Mouse (Mus musculus): ENCODE data around the gene Ablim2. TPM values are rescaled to one million over a fixed set of nuclear protein-coding genes. Genes with fewer than 3 reads are reported as not detected.
A peak's percentile ranks its signal among the peaks of the same experiment; 100 is the strongest.

Gene Ablim2
- polyA plus RNA-seq, 1 experiment from 2014 or later = 6.6 TPM

- ATAC-seq = no peak
- Histone ChIP-seq H3K4me3 (replicated peaks) (no peak overlapping the region), H3K9me3 (no peaks in the 10 kb centered on the region), H3K27ac (no peak overlapping the region), H3K4me1 (replicated peaks) (no peaks in the 10 kb centered on the region), H3K4me2 (replicated peaks) (no peak overlapping the region), H3K27me3 (no peaks in the 10 kb centered on the region), H3K36me3 (no peaks in the 10 kb centered on the region), H3K9ac (replicated peaks) (no peak overlapping the region)
- 88% methylated on average over 5 of the region's 5 CpGs for WGBS
Measured at GRCm38 (mm10) chr5:35803416-35803815, 45.7 kb downstream of the Ablim2 start.

- no peaks in the 10 kb centered on the region for H3K36me3 ChIP-seq
- H3K9ac ChIP-seq (replicated peaks) = no peak overlapping the region
- 88% methylated on average over 4 of the region's 4 CpGs for WGBS
- H3K4me1 ChIP-seq (replicated peaks) = no peaks in the 10 kb centered on the region
- H3K27ac ChIP-seq = no peak overlapping the region
- H3K4me3 ChIP-seq (replicated peaks) = no peak overlapping the region
- no peaks in the 10 kb centered on the region for H3K27me3 ChIP-seq
- no peak for ATAC-seq
- no peaks in the 10 kb centered on the region for H3K9me3 ChIP-seq
- no peak overlapping the region for H3K4me2 ChIP-seq (replicated peaks)
Measured at GRCm38 (mm10) chr5:35804685-35805084, 47.0 kb downstream of the Ablim2 start.

GRCm38 (mm10) chr5:35805209-35805608, 47.5 kb downstream of the Ablim2 start:
- Histone ChIP-seq H3K4me3 (replicated peaks) (no peak overlapping the region), H3K27me3 (no peaks in the 10 kb centered on the region), H3K9me3 (no peaks in the 10 kb centered on the region), H3K4me2 (replicated peaks) (no peak overlapping the region), H3K27ac (no peak overlapping the region), H3K4me1 (replicated peaks) (no peaks in the 10 kb centered on the region), H3K36me3 (no peaks in the 10 kb centered on the region), H3K9ac (replicated peaks) (no peak overlapping the region)
- no peak for ATAC-seq
- WGBS = 89% methylated on average over 3 of the region's 3 CpGs

- Histone ChIP-seq H3K4me1 (replicated peaks) (no peaks in the 10 kb centered on the region), H3K9me3 (no peaks in the 10 kb centered on the region), H3K36me3 (no peaks in the 10 kb centered on the region), H3K4me2 (replicated peaks) (no peak overlapping the region), H3K27ac (no peak overlapping the region), H3K4me3 (replicated peaks) (no peak overlapping the region), H3K27me3 (no peaks in the 10 kb centered on the region), H3K9ac (replicated peaks) (no peak overlapping the region)
- WGBS = 87% methylated on average over 8 of the region's 8 CpGs
- ATAC-seq = no peak
Measured at GRCm38 (mm10) chr5:35807018-35807417, 49.3 kb downstream of the Ablim2 start.

GRCm38 (mm10) chr5:35810526-35810925, 52.8 kb downstream of the Ablim2 start:
- no peak for ATAC-seq
- H3K36me3 ChIP-seq = no peaks in the 10 kb centered on the region
- no peak overlapping the region for H3K4me3 ChIP-seq (replicated peaks)
- H3K4me1 ChIP-seq (replicated peaks) = peaks cover 22% of the 10 kb centered on the region
- 59% methylated on average over 3 of the region's 3 CpGs for WGBS
- H3K27ac ChIP-seq = no peak overlapping the region
- H3K9me3 ChIP-seq = no peaks in the 10 kb centered on the region
- H3K9ac ChIP-seq (replicated peaks) = no peak overlapping the region
- H3K27me3 ChIP-seq = no peaks in the 10 kb centered on the region
- no peak overlapping the region for H3K4me2 ChIP-seq (replicated peaks)

- WGBS = 86% methylated on average over 13 of the region's 13 CpGs
- Histone ChIP-seq H3K27ac (no peak overlapping the region), H3K9ac (replicated peaks) (no peak overlapping the region), H3K4me1 (replicated peaks) (peaks cover 22% of the 10 kb centered on the region), H3K4me2 (replicated peaks) (no peak overlapping the region), H3K9me3 (no peaks in the 10 kb centered on the region), H3K27me3 (no peaks in the 10 kb centered on the region), H3K36me3 (no peaks in the 10 kb centered on the region), H3K4me3 (replicated peaks) (no peak overlapping the region)
- ATAC-seq = no peak
Measured at GRCm38 (mm10) chr5:35811639-35812295, 54.1 kb downstream of the Ablim2 start.

- Histone ChIP-seq H3K27me3 (no peaks in the 10 kb centered on the region), H3K4me1 (replicated peaks) (peaks cover 22% of the 10 kb centered on the region), H3K27ac (no peak overlapping the region), H3K36me3 (no peaks in the 10 kb centered on the region), H3K4me2 (replicated peaks) (no peak overlapping the region), H3K9ac (replicated peaks) (no peak overlapping the region), H3K4me3 (replicated peaks) (no peak overlapping the region), H3K9me3 (no peaks in the 10 kb centered on the region)
- 61% methylated on average over 15 of the region's 15 CpGs for WGBS
- ATAC-seq = peak; percentile 62
Measured at GRCm38 (mm10) chr5:35814334-35814941, 56.8 kb downstream of the Ablim2 start.

GRCm38 (mm10) chr5:35815051-35815450, 57.4 kb downstream of the Ablim2 start:
- H3K4me2 ChIP-seq (replicated peaks) = no peak overlapping the region
- H3K36me3 ChIP-seq = no peaks in the 10 kb centered on the region
- H3K27me3 ChIP-seq = no peaks in the 10 kb centered on the region
- H3K9ac ChIP-seq (replicated peaks) = no peak overlapping the region
- 29% methylated on average over 2 of the region's 2 CpGs for WGBS
- H3K9me3 ChIP-seq = no peaks in the 10 kb centered on the region
- no peak overlapping the region for H3K4me3 ChIP-seq (replicated peaks)
- peaks cover 22% of the 10 kb centered on the region for H3K4me1 ChIP-seq (replicated peaks)
- no peak overlapping the region for H3K27ac ChIP-seq
- ATAC-seq = peak; percentile 62

- H3K27me3 ChIP-seq = no peaks in the 10 kb centered on the region
- no peaks in the 10 kb centered on the region for H3K9me3 ChIP-seq
- no peak overlapping the region for H3K27ac ChIP-seq
Measured at GRCm38 (mm10) chr5:35817266-35817665, 59.6 kb downstream of the Ablim2 start.

GRCm38 (mm10) chr5:35817882-35818281, 60.2 kb downstream of the Ablim2 start:
- no peak overlapping the region for H3K27ac ChIP-seq
- no peaks in the 10 kb centered on the region for H3K36me3 ChIP-seq
- no peaks in the 10 kb centered on the region for H3K9me3 ChIP-seq
- no peak overlapping the region for H3K9ac ChIP-seq (replicated peaks)
- 90% methylated on average over 3 of the region's 3 CpGs for WGBS
- ATAC-seq = no peak
- H3K27me3 ChIP-seq = no peaks in the 10 kb centered on the region
- no peak overlapping the region for H3K4me3 ChIP-seq (replicated peaks)
- peaks cover 22% of the 10 kb centered on the region for H3K4me1 ChIP-seq (replicated peaks)
- no peak overlapping the region for H3K4me2 ChIP-seq (replicated peaks)

More at GRCm38 (mm10) chr5:35817266-35817665, 59.6 kb downstream of the Ablim2 start:
- no peak overlapping the region for H3K9ac ChIP-seq (replicated peaks)
- peaks cover 22% of the 10 kb centered on the region for H3K4me1 ChIP-seq (replicated peaks)
- no peak overlapping the region for H3K4me3 ChIP-seq (replicated peaks)
- WGBS = 66% methylated on average over 4 of the region's 5 CpGs
- H3K4me2 ChIP-seq (replicated peaks) = no peak overlapping the region
- H3K36me3 ChIP-seq = no peaks in the 10 kb centered on the region
- no peak for ATAC-seq

- 85% methylated on average over 5 of the region's 5 CpGs for WGBS
- no peak for ATAC-seq
- H3K9ac ChIP-seq (replicated peaks) = no peak overlapping the region
- no peaks in the 10 kb centered on the region for H3K36me3 ChIP-seq
- H3K4me2 ChIP-seq (replicated peaks) = no peak overlapping the region
- H3K27me3 ChIP-seq = 0 out of 2 replicates have a peak, but pooled peaks cover 5% of the 10 kb centered on the region
- no peak overlapping the region for H3K27ac ChIP-seq
- H3K4me1 ChIP-seq (replicated peaks) = peaks cover 6% of the 10 kb centered on the region; the same call in 1 of the 2 replicates
- no peaks in the 10 kb centered on the region for H3K9me3 ChIP-seq
- no peak overlapping the region for H3K4me3 ChIP-seq (replicated peaks)
Measured at GRCm38 (mm10) chr5:35822721-35823120, 65.0 kb downstream of the Ablim2 start.

- no peaks in the 10 kb centered on the region for H3K9me3 ChIP-seq
- no peak for ATAC-seq
- no peak overlapping the region for H3K9ac ChIP-seq (replicated peaks)
- no peaks in the 10 kb centered on the region for H3K36me3 ChIP-seq
- H3K27ac ChIP-seq = no peak overlapping the region
- 0 out of 2 replicates have a peak, but pooled peaks cover 5% of the 10 kb centered on the region for H3K27me3 ChIP-seq
- no peak overlapping the region for H3K4me3 ChIP-seq (replicated peaks)
- no peak overlapping the region for H3K4me2 ChIP-seq (replicated peaks)
- H3K4me1 ChIP-seq (replicated peaks) = peaks cover 6% of the 10 kb centered on the region; the same call in 1 of the 2 replicates
- WGBS = 70% methylated on average over 5 of the region's 5 CpGs
Measured at GRCm38 (mm10) chr5:35826465-35826864, 68.8 kb downstream of the Ablim2 start.

Measured in midbrain, embryonic 13.5 days (tissue).